Mouse (Mus musculus): ENCODE measurements around the gene Kat5. TPM values are rescaled to one million over a fixed set of nuclear protein-coding genes. Genes with fewer than 3 reads are reported as not detected.

Kat5 gene
- total and polyA plus RNA-seq, 2 experiments from 2014 or later, result 73.9 to 126 TPM

DNA sequence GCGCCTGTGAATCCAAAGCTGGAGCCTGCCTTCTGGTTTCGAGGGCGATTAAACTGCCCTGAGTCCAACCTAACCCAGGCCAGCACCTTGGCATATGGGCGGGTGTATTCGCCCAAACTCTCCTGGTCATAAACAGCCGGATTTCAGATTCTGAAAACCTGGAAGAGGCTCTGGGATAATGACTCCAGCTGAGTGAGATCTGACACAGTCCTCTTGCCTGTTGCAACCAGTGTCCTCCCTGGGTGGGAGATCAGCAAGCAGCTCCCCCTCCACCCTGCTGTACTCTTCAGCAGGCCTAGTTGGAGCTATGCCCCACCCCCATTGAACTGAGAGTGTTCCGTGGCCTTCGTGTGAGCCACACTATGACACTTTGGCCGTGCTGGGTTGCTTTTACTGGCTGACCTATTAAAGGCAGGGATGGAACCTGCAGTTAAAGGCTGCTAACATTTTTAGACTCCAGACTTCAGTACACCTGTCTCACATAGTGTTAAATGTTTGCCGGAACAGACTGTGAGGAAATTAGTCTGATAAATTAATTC is 48.7 kb downstream of the Kat5 start:
- DNase-seq (ENCODE audit: low spot score) (no peak), ATAC-seq (ENCODE audit: low FRiP score) (no peak)
- Histone ChIP-seq H3K9ac (replicated peaks; ENCODE audit: low read length, poor library complexity, severe bottlenecking) (no peak overlapping the region), H3K4me1 (ENCODE audit: insufficient read depth, low read length) (0 out of 2 replicates have a peak, but pooled peaks cover 6% of the 10 kb centered on the region), H3K4me3 (ENCODE audit: low read depth, low read length) (peak overlapping the region; percentile 40), H3K27ac (ENCODE audit: low read depth, low read length) (no peak overlapping the region), H3K9me3 (ENCODE audit: low read length) (no peaks in the 10 kb centered on the region), H3K4me2 (ENCODE audit: low read depth, low read length, poor library complexity, severe bottlenecking) (peak overlapping the region; percentile 66), H3K27me3 (ENCODE audit: insufficient read depth, low read length) (peaks cover 70% of the 10 kb centered on the region), H3K36me3 (ENCODE audit: insufficient read depth, low read length) (no peaks in the 10 kb centered on the region)
- WGBS, result 21% methylated on average over 10 of the region's 10 CpGs
- no peak for TF ChIP-seq CTCF (IDR thresholded peaks at IDR 0.05)

DNA sequence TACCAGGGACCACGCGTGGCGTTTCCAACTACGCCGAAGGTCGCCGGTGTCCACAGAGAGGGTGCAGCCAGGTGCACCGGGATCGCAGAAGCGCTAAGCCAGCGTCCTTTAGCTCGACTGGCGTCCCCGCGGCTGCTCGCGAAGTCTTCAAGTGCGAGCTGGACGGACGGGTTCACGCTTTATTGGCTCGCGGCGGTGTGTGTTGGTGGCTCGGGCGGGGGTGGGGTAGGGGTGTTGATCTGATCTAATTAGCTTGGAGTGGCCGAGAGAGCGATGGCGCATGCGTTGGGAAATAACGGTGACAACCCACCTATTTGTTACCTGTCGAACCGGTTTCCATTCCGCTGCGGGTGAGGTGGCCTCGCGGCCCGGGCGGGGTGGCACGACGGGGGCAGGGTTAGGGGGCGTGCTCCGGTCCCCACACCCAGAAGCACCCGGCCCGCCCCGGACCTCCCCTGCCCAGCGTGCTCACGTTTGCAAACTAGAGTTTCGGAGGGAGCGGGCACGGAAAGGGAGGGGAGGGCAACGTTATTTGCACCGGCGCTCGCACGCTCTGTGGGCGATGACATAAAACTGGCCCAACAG is 49.5 kb downstream of the Kat5 start, which contains the start of gene Ovol1:
Gene Ovol1, minus strand, starts transcription at position 190 of the 585 bp plus-strand sequence.
- WGBS, result under 1% methylated on average over 56 of the region's 57 CpGs
- Histone ChIP-seq H3K4me2 (ENCODE audit: low read depth, low read length, poor library complexity, severe bottlenecking) (peak within 1 kb of the TSS; percentile 66), H3K27ac (ENCODE audit: low read depth, low read length) (no peak within 1 kb of the TSS), H3K36me3 (ENCODE audit: insufficient read depth, low read length) (no peaks in the 10 kb centered on the region), H3K9ac (replicated peaks; ENCODE audit: low read length, poor library complexity, severe bottlenecking) (0 out of 2 replicates have a peak within 1 kb of the TSS, but pooled peaks have one; percentile 9), H3K27me3 (ENCODE audit: insufficient read depth, low read length) (peaks cover 68% of the 10 kb centered on the region), H3K9me3 (ENCODE audit: low read length) (no peaks in the 10 kb centered on the region), H3K4me1 (ENCODE audit: insufficient read depth, low read length) (0 out of 2 replicates have a peak, but pooled peaks cover 6% of the 10 kb centered on the region), H3K4me3 (ENCODE audit: low read depth, low read length) (peak within 1 kb of the TSS; percentile 40)
- ATAC-seq (ENCODE audit: low FRiP score) (no peak), DNase-seq (ENCODE audit: low spot score) (no peak)
- TF ChIP-seq CTCF (IDR thresholded peaks at IDR 0.05), result no peak

DNA sequence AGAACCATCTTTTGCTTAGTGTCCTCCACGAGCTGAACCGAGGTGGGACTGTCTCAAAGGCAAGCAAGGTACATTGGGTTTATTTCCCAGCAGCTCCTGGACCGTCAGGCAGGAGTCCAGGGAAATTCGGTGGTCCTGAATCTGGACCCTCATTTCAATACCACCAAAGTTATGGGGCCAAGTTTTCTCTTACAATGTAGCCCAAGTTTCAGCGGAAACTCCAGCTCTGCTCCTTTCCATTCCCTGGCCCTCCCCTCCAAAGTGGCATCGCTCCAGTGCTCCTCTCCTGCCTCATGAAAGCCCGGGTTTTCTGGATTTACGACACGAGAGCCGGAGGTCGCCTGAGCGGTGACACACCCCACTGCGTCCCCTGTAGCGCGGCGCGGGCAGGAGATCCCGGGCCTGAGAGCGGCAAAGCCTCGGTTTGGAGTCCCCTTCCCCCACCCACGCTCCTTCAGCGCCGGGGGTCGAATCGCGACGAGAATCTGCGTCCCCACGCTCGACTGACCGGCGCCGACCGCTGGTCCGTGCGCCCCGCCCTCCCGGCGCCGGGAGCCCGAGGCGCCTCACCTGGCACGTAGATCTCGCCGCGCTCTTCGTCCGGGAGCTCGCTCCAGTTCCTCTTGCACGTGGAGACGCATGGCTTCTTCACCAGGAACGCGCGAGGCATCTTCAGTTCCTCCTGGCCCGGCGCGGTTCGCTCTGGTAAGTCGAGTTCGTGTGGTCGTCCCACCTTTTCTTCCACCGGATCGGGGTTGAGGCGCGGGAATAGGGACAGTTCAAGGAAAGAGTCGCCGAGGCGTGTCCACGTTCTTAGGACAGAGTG is 50.2 kb downstream of the Kat5 start:
- Histone ChIP-seq H3K9ac (replicated peaks; ENCODE audit: low read length, poor library complexity, severe bottlenecking) (no peak overlapping the region), H3K27me3 (ENCODE audit: insufficient read depth, low read length) (peaks cover 68% of the 10 kb centered on the region), H3K4me2 (ENCODE audit: low read depth, low read length, poor library complexity, severe bottlenecking) (peak overlapping the region; percentile 66), H3K9me3 (ENCODE audit: low read length) (no peaks in the 10 kb centered on the region), H3K27ac (ENCODE audit: low read depth, low read length) (no peak overlapping the region), H3K36me3 (ENCODE audit: insufficient read depth, low read length) (no peaks in the 10 kb centered on the region), H3K4me3 (ENCODE audit: low read depth, low read length) (peak overlapping the region; percentile 40), H3K4me1 (ENCODE audit: insufficient read depth, low read length) (0 out of 2 replicates have a peak, but pooled peaks cover 6% of the 10 kb centered on the region)
- no peak for DNase-seq (ENCODE audit: low spot score)
- 2% methylated on average over 62 of the region's 69 CpGs for WGBS
- no peak for ATAC-seq (ENCODE audit: low FRiP score)
- TF ChIP-seq CTCF (IDR thresholded peaks at IDR 0.05), result no peak

DNA sequence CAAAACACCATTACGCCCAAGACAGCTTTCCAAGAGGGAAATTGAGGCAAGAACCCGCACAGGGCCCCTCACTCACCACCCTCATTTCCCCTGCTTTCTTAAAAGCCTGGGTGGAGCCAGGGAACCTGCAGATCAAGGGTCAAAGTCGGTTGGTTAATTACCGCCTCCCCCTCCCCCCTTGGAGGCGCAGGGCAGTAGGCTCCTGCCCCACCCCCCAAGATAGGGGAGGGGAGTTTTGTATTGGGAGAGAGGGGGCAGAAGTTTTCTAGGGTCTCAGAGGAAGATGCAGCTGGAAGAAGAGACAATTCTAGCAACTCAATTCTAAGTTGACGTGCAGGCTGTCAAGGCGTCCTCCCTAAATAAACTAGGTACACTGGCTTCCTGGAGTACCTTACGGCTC is 50.8 kb downstream of the Kat5 start:
- no peak for TF ChIP-seq CTCF (IDR thresholded peaks at IDR 0.05)
- no peaks in the 10 kb centered on the region for H3K36me3 ChIP-seq (ENCODE audit: insufficient read depth, low read length)
- H3K4me1 ChIP-seq (ENCODE audit: insufficient read depth, low read length), result 0 out of 2 replicates have a peak, but pooled peaks cover 6% of the 10 kb centered on the region
- H3K9me3 ChIP-seq (ENCODE audit: low read length), result no peaks in the 10 kb centered on the region
- H3K4me2 ChIP-seq (ENCODE audit: low read depth, low read length, poor library complexity, severe bottlenecking), result peak overlapping the region; percentile 66; the same call in 1 of the 2 replicates
- H3K9ac ChIP-seq (replicated peaks; ENCODE audit: low read length, poor library complexity, severe bottlenecking), result no peak overlapping the region
- 16% methylated on average over 8 of the region's 8 CpGs for WGBS
- no peak overlapping the region for H3K27ac ChIP-seq (ENCODE audit: low read depth, low read length)
- ATAC-seq (ENCODE audit: low FRiP score), result no peak
- H3K4me3 ChIP-seq (ENCODE audit: low read depth, low read length), result no peak overlapping the region
- H3K27me3 ChIP-seq (ENCODE audit: insufficient read depth, low read length), result peaks cover 64% of the 10 kb centered on the region
- DNase-seq (ENCODE audit: low spot score), result no peak

DNA sequence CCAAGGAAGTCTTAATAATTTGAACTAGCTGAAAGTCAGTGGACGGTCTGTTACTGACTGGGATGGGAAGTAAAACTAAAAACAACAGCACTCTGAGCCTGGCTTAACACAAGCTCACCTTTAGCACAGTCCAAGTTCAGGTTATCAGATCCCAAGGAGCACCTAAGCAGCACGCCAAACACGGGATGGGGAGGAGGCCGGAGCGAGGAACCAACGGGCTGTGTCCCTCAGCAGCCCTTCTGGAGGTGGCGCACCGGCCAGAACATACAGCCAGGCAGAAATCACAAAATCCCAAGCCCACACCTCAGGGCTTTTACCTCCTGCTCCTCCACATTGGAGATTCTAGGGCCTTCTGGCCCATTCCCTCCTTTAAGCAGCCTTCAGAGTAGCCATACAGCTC is 51.3 kb downstream of the Kat5 start:
- Histone ChIP-seq H3K4me2 (ENCODE audit: low read depth, low read length, poor library complexity, severe bottlenecking) (no peak overlapping the region), H3K27me3 (ENCODE audit: insufficient read depth, low read length) (peaks cover 60% of the 10 kb centered on the region), H3K36me3 (ENCODE audit: insufficient read depth, low read length) (no peaks in the 10 kb centered on the region), H3K9ac (replicated peaks; ENCODE audit: low read length, poor library complexity, severe bottlenecking) (no peak overlapping the region), H3K27ac (ENCODE audit: low read depth, low read length) (no peak overlapping the region), H3K4me3 (ENCODE audit: low read depth, low read length) (no peak overlapping the region), H3K4me1 (ENCODE audit: insufficient read depth, low read length) (0 out of 2 replicates have a peak, but pooled peaks cover 6% of the 10 kb centered on the region), H3K9me3 (ENCODE audit: low read length) (no peaks in the 10 kb centered on the region)
- DNase-seq (ENCODE audit: low spot score), result no peak
- 56% methylated on average over 8 of the region's 8 CpGs for WGBS
- no peak for ATAC-seq (ENCODE audit: low FRiP score)
- TF ChIP-seq CTCF (IDR thresholded peaks at IDR 0.05), result no peak

Data from midbrain, postnatal 0 days (tissue).